Mouse (Mus musculus) liver, embryonic 14.5 days (tissue): ENCODE measurements around the gene Slc34a3.

Source experiments
- CTCF ChIP-seq: IDR thresholded peaks from 2 replicates; pipeline ENCODE4 v1.5.1; 2016; ENCODE audit warnings: antibody characterized with exemption, low read depth, control low read depth
- EP300 ChIP-seq: IDR thresholded peaks from 2 replicates; pipeline ENCODE4 v1.6.1; 2016; ENCODE audit warnings: antibody characterized with exemption, low read depth

- TF ChIP-seq CTCF (no peak), EP300 (no peak)
Observed at GRCm38 (mm10) chr2:25239766-25240165, 5.6 kb upstream of the Slc34a3 start.
